Mouse (Mus musculus) spleen, adult 18-20 months (tissue): Measurements from ENCODE around the gene Pde4c.
A peak's percentile ranks its signal among the peaks of the same experiment; 100 is the strongest.

Experiments used
- DNase-seq, 2 experiments: peaks; one replicate each; pipeline ENCODE4 v3.0.0; 2022; ENCODE audit warnings: mixed read lengths in 2 of 2

Gene Pde4c

GRCm38 (mm10) chr8:70791975-70792691, 68.6 kb downstream of the Pde4c start:
- DNase-seq = peak; percentile 99 to 100

GRCm38 (mm10) chr8:70792700-70793099, 69.2 kb downstream of the Pde4c start:
- no peak for DNase-seq

GRCm38 (mm10) chr8:70794215-70794614, 70.7 kb downstream of the Pde4c start:
- no peak for DNase-seq

GRCm38 (mm10) chr8:70795370-70795769, 71.8 kb downstream of the Pde4c start:
- no peak for DNase-seq

GRCm38 (mm10) chr8:70796403-70797080, 73.0 kb downstream of the Pde4c start:
- no peak for DNase-seq

- peak; percentile 81 to 86 for DNase-seq
Observed at GRCm38 (mm10) chr8:70797081-70798070, 73.9 kb downstream of the Pde4c start.

GRCm38 (mm10) chr8:70798281-70798680, 74.8 kb downstream of the Pde4c start:
- no peak for DNase-seq

- no peak for DNase-seq
Observed at GRCm38 (mm10) chr8:70800648-70801047, 77.1 kb downstream of the Pde4c start.
